Mouse (Mus musculus): ENCODE results near the gene Mbd6.
"Not testable (repeated sequence)": the region's sequence is repeated elsewhere in the genome, so short reads cannot be mapped to it uniquely, and the experiment has no call there.

Mbd6 gene

GRCm38 (mm10) chr10:127288800-127289572, at the start of gene Mbd6:
TSS of gene Mbd6 (minus strand) at chr10:127289018.
- peak; percentile 85 for DNase-seq (ENCODE audit: low spot score)

DNA sequence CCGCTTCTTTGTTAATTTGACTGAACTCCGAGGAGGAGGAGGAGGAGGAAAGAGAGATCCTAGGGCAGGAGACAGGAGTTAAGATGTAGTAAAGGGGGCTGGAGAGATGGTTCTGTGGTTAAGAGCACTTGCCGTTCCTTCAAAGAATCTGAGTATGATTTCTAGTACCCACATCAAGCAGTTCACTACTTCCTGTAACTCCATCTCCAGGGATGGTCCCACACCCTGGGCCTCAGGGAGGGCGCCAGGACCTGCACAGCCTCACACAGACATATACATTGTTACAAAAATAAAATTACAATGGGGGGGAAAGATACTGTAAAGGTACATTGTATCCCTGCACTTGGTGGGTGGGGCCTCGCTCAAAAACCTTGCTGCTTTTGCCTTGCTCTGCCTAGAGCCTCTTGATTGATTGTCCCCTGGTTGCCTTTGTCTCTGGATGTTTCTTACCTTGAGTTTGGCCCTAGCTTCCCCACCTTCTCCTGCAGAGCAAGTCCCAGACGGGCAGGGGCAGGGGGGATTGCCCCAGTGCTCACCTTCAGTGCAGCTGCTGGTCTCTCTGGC, 48.8 kb upstream of the Mbd6 start:
- no peak for DNase-seq (ENCODE audit: low spot score)

GRCm38 (mm10) chr10:127336952-127337351, 48.1 kb upstream of the Mbd6 start:
- DNase-seq (ENCODE audit: low spot score): no peak

GRCm38 (mm10) chr10:127335271-127335670, 46.5 kb upstream of the Mbd6 start:
- no peak for DNase-seq (ENCODE audit: low spot score)

GRCm38 (mm10) chr10:127333152-127333551, 44.3 kb upstream of the Mbd6 start:
- no peak for DNase-seq (ENCODE audit: low spot score)

GRCm38 (mm10) chr10:127332211-127332874, 43.5 kb upstream of the Mbd6 start:
- DNase-seq (ENCODE audit: low spot score): no peak

DNA sequence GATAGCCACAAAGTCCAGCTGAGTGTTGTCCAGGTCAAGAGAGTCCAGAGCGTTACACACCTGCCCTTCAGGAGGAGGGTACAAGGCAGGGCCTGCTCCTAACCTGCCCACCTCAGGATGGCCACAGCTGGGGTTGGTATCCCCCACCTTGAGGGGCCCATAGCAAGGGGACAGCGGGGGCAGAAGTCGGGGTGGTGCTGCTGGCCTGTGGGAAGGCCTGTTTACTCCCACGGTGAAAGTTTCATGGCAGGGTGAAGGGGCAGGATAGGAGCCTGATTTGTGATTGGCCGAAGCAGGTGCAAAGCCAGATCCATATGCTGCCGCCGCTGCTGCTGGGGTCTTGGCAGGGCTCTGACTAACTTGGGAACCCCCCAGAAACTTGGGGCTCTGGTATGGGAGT, 41.4 kb upstream of the Mbd6 start:
- DNase-seq (ENCODE audit: low spot score): no peak

DNA sequence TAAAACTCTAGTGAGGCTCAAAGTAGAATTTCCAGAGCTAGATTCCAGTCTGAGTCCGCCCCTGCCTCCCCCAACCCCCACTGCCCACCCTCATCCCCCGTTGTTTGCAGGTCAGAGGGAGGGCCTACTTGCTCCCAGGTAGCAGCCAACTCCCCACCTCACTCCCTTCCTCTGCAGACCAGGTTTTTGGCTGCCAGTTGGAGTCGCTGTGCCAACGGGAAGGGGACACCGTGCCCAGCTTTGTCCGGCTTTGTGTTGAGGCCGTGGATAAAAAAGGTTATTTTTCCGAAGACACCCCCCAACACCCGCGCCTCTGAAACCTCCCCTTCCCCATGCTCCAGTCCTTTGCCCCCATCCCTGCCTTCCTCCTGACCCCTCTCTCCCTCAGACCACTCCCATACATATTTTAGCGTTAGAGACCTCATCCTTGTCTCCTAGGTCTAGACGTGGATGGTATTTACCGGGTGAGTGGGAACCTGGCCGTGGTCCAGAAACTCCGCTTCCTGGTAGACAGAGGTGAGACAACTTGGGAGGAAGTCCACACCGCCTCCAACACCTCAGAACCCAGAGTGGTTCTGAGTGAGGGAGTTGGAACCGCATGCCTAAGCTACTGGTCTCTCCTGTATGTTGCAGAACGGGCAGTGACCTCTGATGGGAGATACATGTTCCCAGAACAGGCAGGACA, 38.8 kb upstream of the Mbd6 start:
- DNase-seq (ENCODE audit: low spot score): no peak

DNA sequence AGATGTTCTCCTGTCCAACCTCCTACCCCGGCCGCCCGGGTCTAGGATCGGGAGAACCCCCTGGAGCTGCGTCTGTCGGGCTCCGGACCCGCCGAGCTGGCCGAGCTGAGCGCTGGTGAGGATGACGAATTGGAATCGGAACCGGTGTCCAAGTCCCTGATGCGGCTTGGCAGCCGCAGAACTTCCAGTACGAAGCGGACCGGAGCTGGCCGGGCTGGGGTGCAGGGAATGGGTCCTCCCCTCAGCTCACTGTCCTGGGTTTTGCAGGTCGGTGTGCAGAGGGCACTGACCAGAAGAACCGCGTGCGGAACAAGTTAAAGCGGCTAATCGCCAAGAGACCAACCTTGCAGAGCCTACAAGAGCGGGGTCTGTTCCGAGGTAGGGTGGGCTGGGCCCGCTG, 38.0 kb upstream of the Mbd6 start:
- no peak for DNase-seq (ENCODE audit: low spot score)

DNA sequence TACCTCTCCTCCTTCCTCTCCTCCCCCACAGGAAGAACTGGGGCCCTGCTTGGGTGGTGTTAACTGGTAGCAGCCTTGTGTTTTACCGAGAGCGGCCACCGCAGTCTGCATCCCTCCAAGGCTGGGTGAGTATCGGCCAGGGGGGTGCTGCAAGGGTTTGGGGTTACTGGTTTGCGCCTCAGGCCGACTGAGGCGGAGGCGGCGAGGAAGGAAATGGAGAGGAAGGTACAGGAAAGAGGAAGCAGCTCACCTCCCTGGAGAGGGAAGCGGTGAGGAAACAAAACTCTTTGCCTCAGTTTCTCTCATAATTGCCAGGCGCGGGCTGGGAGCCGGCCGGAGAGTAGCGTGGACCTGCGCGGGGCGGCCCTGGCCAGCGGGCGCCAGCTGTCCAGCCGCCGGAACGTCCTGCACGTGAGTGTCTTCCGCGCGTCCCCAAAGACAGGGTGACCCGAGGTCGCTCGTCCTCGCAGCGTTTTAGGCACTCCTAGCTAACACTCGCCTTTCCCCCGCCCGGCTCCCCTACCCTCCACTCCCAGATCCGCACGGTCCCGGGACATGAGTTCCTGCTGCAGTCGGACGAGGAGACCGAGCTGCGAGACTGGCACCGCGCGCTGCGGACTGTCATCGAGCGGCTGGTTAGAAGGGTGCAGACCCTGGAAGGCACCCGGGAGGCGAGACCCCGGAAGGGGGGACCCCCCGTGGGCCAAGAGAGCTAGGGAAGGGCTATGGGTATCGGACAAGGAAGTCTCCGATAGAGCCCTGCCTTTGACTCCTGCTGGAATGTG, 37.4 kb upstream of the Mbd6 start:
- DNase-seq (ENCODE audit: low spot score): no peak

DNA sequence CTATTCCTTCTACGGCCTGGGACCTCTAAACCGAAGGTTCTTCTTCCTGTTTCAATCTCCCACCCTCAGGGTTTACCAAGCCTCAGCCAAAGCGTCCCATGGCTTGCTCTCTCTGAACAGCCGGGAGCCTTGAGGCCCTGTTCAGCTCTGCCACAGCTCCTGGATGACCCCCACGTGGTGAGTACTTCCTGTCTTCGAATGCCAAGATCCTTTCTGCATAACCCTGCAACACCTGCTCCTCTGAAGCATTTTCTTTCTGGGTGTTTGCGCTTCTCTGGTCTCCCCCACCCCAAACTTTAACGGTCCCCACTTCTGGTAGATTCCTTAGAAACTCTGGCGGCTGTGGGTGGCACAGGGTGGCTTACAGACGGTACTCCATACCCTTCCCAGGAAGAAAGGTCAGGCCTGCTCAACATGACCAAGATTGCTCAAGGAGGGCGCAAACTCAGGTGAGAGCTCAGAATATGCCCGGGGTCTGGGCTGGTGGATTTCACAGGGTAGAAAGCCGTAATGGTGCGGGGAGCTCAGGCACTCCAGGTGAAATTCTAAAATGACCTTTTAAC, 36.7 kb upstream of the Mbd6 start:
- DNase-seq (ENCODE audit: low spot score): no peak

GRCm38 (mm10) chr10:127324495-127324894, 35.7 kb upstream of the Mbd6 start:
- peak; percentile 65 for DNase-seq (ENCODE audit: low spot score)

- DNase-seq (ENCODE audit: low spot score): no peak
These were observed 34.5 kb upstream of the Mbd6 start for GRCm38 (mm10) chr10:127323131-127323855.

DNA sequence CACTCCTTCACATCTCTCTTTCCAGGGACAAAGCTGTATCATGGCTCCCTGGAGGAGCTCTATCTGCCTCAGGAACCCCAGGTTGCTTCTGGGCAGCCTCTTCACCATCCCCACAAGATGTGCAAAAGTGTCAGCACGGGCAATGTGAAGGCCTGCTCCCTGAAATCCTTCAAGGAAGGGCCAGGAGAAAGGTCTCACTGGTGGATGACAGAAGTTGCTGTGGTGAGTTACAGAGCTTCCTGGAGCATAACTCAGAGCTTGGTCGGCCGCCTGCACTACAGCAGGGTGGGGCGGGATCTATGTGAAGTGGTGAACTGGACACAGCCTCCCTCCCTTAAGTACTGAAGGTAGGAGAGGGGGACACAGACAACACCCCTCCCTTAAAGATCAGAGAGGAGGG, 33.9 kb upstream of the Mbd6 start:
- DNase-seq (ENCODE audit: low spot score): no peak

DNA sequence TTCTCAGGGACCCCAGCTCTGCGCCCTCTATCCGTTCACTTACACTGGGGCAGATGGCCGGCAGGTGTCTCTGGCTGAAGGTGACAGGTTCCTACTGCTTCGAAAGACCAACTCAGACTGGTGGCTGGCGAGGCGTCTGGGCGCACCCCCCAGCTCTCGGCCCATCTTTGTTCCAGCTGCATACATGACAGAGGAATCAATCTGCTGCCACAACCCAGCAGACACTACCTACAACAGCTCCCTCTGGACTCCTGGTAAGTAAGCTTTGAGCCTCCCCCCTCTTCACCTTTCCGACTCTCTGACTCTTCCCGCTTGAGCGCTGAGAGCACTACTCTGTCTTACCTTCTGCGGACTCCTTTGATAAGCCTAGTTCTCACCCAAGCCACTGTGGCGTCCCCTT, 33.4 kb upstream of the Mbd6 start:
- no peak for DNase-seq (ENCODE audit: low spot score)

DNA sequence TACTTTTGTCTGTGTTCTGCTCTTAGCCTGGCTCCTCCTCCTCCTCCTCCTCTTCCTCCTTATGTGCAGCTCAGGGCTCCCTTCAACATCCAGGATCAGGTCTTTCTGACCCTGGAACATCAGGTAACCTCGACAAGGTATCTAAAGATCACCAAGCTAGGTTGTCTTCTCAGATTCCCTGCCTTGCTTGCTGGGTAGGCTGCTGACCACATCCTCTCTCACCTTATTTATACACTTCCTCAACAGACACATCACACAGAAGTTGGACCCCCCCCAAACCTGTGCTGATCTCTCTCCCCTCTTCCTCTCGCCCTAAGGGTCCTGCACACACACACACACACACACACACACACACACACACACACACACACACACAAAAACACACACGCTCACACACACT, 32.8 kb upstream of the Mbd6 start, which contains the start of gene Arhgap9:
Gene Arhgap9, plus strand, starts transcription at position 344 of the 400 bp plus-strand sequence.
- no peak for DNase-seq (ENCODE audit: low spot score)

DNA sequence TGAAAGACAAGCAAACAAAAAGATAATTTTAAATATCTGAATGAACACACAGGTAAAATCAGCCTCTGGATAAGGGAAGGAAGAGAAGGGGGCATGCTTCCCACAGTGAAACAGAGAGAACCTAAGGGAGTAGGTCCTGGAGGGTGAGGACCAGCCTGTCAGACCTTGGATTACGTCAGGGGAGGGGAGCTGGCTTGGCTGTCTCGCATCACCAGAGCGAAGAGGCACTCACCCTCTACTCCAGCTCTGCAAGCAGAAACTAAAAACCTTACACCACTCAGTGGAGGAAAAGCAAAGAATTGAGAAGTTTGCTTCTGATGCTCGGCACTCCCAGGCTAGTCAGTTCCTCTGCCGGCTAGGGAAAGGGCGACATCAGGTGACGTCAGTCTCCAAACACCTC, 31.2 kb upstream of the Mbd6 start:
- DNase-seq (ENCODE audit: low spot score): no peak

- no peak for DNase-seq (ENCODE audit: low spot score)
These were observed 29.2 kb upstream of the Mbd6 start for GRCm38 (mm10) chr10:127318009-127318408.

GRCm38 (mm10) chr10:127317277-127317676, 28.5 kb upstream of the Mbd6 start:
- DNase-seq (ENCODE audit: low spot score): no peak

- not testable (repeated sequence) for DNase-seq (ENCODE audit: low spot score)
These were observed 26.1 kb upstream of the Mbd6 start for GRCm38 (mm10) chr10:127314950-127315349.

DNA sequence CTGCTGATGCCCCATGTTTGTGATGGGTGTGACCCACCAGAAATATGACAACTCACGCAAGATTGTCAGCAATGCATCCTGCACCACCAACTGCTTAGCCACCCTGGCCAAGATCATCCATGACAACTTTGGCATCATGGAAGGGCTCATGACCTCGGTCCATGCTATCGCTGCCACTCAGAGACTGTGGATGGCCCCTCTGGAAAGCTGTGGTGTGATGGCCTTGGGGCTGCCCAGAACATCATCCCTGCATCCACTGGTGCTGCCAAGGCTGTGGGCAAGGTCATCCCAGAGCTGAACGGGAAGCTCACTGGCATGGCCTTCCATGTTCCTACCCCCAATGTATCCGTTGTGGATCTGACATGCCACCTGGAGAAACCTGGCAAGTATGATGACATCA, 24.7 kb upstream of the Mbd6 start:
- not testable (repeated sequence) for DNase-seq (ENCODE audit: low spot score)

All from spleen, adult 12 weeks (tissue).